Mouse (Mus musculus) mammary gland, adult 2 months (tissue): Measurements from ENCODE around the gene Gm21188. TPM values are rescaled to one million over a fixed set of nuclear protein-coding genes. Genes with fewer than 3 reads are reported as not detected.

ENCODE experiments used
- polyA plus RNA-seq: library from polyadenylated mRNA; depleted of rRNA; stranded (reverse); fragments of >200 nt; gene quantifications from 2 replicates; pipeline ENCODE4 v1.2.3, GENCODE M21; 2012; ENCODE audit warnings: low replicate concordance; rRNA removed

Gm21188 gene
- polyA plus RNA-seq: 3.3 and 7.1 TPM in 2 replicates

DNA sequence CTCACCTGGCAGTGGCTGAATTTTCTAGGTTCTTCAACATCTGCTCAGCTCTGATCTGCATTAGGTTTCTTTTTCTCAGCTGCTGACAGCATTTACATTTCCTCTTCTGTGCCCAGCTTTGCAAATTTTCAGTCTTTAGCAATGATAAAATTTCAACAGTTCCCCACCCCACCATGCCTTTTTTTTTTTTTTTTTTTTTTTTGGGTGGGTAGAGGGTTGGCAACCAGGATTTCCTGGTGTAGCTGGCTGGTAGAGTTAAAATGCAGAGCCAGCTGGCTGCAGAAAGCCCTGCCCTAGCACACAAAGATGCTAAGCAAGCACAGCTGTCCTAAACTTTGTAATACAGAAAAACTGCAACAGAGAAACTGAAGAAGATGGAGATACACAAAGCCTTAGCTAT lies at the start of gene Gm21188:
Gene Gm21188 (minus strand): TSS at position 110 of the 400 bp plus-strand sequence.

GRCm38 (mm10) chr13:120026911-120027310 lies 25.1 kb downstream of the Gm21188 start, which contains the start of gene Gm36079:
Gm36079 (minus strand) TSS chr13:120027011.

Other genes with a start within 250 kb of the Gm21188 start
- not detected in 2 replicates for gene AF067063, start 222.0 kb downstream of the Gm21188 start, polyA plus RNA-seq
- 0.88 and 1.2 TPM in 2 replicates for gene D13Ertd608e, start 216.2 kb downstream of the Gm21188 start, polyA plus RNA-seq
- not detected in 2 replicates for gene Tcstv1, start 157.4 kb downstream of the Gm21188 start, polyA plus RNA-seq
- not detected in 2 replicates for gene Gm21761, start 122.9 kb downstream of the Gm21188 start, polyA plus RNA-seq
- gene B020031M17Rik, start 101.4 kb downstream of the Gm21188 start, polyA plus RNA-seq: 0.13 TPM in 1 of 2 replicates, not detected in the other
- 0.30 TPM in 1 of 2 replicates, not detected in the other for gene Gm36079, start 25.2 kb downstream of the Gm21188 start, polyA plus RNA-seq
- gene Gm20767, start 88.1 kb upstream of the Gm21188 start, polyA plus RNA-seq: not detected in 2 replicates
- not detected in 2 replicates for gene Gm21818, start 120.2 kb upstream of the Gm21188 start, polyA plus RNA-seq
- 3.1 and 3.6 TPM in 2 replicates for gene Gm21762, start 163.8 kb upstream of the Gm21188 start, polyA plus RNA-seq
- gene Gm21731, start 186.9 kb upstream of the Gm21188 start, polyA plus RNA-seq: not detected in 2 replicates
- gene AF067061, start 210.9 kb upstream of the Gm21188 start, polyA plus RNA-seq: not detected in 2 replicates
- gene BC147527, start 248.2 kb upstream of the Gm21188 start, polyA plus RNA-seq: 1.6 and 3.4 TPM in 2 replicates